Mouse (Mus musculus): Measurements from ENCODE around the gene Fbxo36. TPM values are rescaled to one million over a fixed set of nuclear protein-coding genes. Genes with fewer than 3 reads are reported as not detected.

Fbxo36 gene
- total and polyA plus RNA-seq, 2 experiments from 2014 or later: 3.1 to 11.8 TPM

DNA sequence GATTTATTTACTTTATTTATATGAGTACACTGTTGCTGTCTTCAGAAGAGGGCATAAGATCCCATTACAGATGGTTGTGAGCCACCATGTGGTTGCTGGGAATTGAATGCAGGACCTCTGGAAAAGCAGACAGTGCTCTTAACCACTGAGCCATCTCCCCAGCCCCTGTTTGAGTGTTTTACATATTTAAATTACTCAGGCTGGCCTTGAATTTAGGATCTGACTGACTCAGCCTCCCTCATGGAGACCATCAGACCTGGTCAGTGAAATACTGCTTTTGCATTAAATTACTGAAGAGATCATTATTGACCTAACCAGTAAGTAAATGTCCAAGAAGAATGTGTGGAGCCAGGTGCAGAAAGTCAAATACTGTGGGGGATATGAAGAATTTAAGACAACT is 28.7 kb downstream of the Fbxo36 start:
- TF ChIP-seq CTCF (IDR thresholded peaks at IDR 0.05; ENCODE audit: low read depth): no peak
- no peak overlapping the region for H3K4me3 ChIP-seq (ENCODE audit: low read depth, low read length)
- no peaks in the 10 kb centered on the region for H3K36me3 ChIP-seq (ENCODE audit: insufficient read depth)
- no peaks in the 10 kb centered on the region for H3K27me3 ChIP-seq (ENCODE audit: insufficient read depth, low read length)
- ATAC-seq (no peak), DNase-seq (no peak)
- no peaks in the 10 kb centered on the region for H3K9me3 ChIP-seq (ENCODE audit: low read length)
- H3K9ac ChIP-seq: no peak overlapping the region
- no peaks in the 10 kb centered on the region for H3K4me1 ChIP-seq (ENCODE audit: insufficient read depth)
- H3K4me2 ChIP-seq (ENCODE audit: low read depth): no peak overlapping the region
- no peak overlapping the region for H3K27ac ChIP-seq (ENCODE audit: low read depth, low read length)

DNA sequence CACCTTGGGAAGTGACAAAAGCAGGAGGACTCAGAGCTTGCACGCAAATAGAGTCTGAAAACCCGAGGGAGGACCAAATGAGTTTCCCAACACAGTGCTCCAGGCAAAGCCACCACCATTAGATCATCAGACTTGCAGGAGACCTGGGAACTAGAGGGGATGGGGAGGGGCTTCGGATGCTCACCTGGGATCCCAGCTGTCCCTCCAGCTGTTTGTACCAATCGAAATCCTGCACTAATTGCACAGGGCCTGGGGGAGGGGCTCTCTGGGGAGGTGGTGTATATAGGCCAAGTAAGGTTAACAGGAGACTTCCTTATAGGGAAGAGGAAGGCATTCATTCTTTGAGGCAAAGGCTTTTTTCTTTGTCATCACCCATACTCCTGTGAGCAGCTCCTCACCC is 29.2 kb downstream of the Fbxo36 start:
- no peak overlapping the region for H3K4me3 ChIP-seq (ENCODE audit: low read depth, low read length)
- no peak overlapping the region for H3K27ac ChIP-seq (ENCODE audit: low read depth, low read length)
- no peak overlapping the region for H3K9ac ChIP-seq
- H3K4me2 ChIP-seq (ENCODE audit: low read depth): no peak overlapping the region
- H3K4me1 ChIP-seq (ENCODE audit: insufficient read depth): no peaks in the 10 kb centered on the region
- no peak for ATAC-seq
- TF ChIP-seq CTCF (IDR thresholded peaks at IDR 0.05; ENCODE audit: low read depth): no peak
- WGBS: 73% methylated on average over 4 of the region's 4 CpGs
- H3K36me3 ChIP-seq (ENCODE audit: insufficient read depth): no peaks in the 10 kb centered on the region
- no peak for DNase-seq
- no peaks in the 10 kb centered on the region for H3K9me3 ChIP-seq (ENCODE audit: low read length)
- H3K27me3 ChIP-seq (ENCODE audit: insufficient read depth, low read length): no peaks in the 10 kb centered on the region

DNA sequence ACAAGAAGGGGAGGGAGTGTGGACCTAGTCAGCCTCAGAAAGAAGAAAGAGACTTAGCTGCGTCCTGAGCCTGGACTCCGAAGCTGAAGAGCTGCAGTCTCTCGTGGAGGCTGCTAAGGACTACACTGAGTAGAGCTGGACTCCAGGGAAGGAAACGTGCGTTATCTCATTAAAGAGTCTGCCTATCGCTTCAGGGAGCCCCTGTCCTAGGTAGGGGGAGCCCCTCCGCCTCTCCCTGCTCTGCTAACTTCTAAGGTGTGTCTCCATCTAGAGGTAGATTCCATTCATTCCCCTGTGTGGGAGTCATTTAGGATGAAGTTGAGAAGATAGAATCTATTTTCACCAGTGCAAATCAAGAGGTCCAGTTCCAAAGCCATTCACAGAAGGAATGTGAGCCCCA is 29.9 kb downstream of the Fbxo36 start:
- no peaks in the 10 kb centered on the region for H3K27me3 ChIP-seq (ENCODE audit: insufficient read depth, low read length)
- H3K36me3 ChIP-seq (ENCODE audit: insufficient read depth): no peaks in the 10 kb centered on the region
- no peak overlapping the region for H3K9ac ChIP-seq
- ATAC-seq (no peak), DNase-seq (no peak)
- H3K27ac ChIP-seq (ENCODE audit: low read depth, low read length): no peak overlapping the region
- no peak overlapping the region for H3K4me2 ChIP-seq (ENCODE audit: low read depth)
- H3K4me1 ChIP-seq (ENCODE audit: insufficient read depth): no peaks in the 10 kb centered on the region
- no peak for TF ChIP-seq CTCF (IDR thresholded peaks at IDR 0.05; ENCODE audit: low read depth)
- WGBS: 49% methylated on average over 7 of the region's 7 CpGs
- H3K4me3 ChIP-seq (ENCODE audit: low read depth, low read length): no peak overlapping the region
- H3K9me3 ChIP-seq (ENCODE audit: low read length): no peaks in the 10 kb centered on the region

DNA sequence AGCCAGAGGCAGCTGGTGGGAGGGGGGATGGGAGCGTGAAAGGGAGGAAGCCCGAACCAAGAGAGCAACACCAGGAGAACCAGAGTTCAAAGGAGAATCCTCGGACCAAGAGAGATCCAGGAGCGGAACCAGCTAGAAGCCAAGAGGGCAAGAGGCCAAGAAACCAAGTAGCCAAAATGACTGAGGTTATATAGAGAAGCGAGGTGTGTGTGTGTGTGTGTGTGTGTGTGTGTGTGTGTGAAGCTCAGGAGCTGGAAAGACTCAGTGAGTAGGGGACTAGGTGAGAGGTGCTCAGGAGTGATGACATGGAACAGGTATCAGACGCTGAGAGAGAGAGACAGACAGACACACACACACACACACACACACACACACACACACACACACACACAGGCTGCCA is 31.5 kb downstream of the Fbxo36 start:
- Histone ChIP-seq H3K4me1 (ENCODE audit: insufficient read depth) (no peaks in the 10 kb centered on the region), H3K4me3 (ENCODE audit: low read depth, low read length) (no peak overlapping the region), H3K27ac (ENCODE audit: low read depth, low read length) (no peak overlapping the region), H3K27me3 (ENCODE audit: insufficient read depth, low read length) (no peaks in the 10 kb centered on the region), H3K9me3 (ENCODE audit: low read length) (no peaks in the 10 kb centered on the region), H3K36me3 (ENCODE audit: insufficient read depth) (no peaks in the 10 kb centered on the region), H3K4me2 (ENCODE audit: low read depth) (no peak overlapping the region), H3K9ac (no peak overlapping the region)
- no peak for ATAC-seq
- no peak for TF ChIP-seq CTCF (IDR thresholded peaks at IDR 0.05; ENCODE audit: low read depth)
- DNase-seq: no peak
- WGBS: 76% methylated on average over 6 of the region's 6 CpGs

DNA sequence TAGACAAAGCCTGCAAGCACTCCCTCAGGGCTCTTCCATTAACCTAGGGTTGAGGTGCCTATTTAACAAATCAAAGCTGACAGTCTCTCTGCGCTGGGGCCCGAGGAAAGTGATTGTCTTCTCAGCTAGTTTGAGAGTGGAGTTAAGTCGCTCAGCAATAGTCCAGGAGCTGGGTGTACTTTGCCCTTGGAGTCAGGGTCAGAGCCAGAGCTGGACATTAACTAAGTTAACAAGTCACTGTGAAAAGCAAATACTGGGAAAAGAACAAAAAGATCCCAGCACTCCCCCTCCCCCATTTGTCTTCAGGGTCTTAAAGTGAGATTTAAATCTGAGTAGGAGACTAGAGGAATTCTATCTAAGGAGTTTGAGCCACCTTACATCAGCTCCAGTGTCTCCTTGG is 32.5 kb downstream of the Fbxo36 start:
- ATAC-seq (no peak), DNase-seq (no peak)
- Histone ChIP-seq H3K4me1 (ENCODE audit: insufficient read depth) (no peaks in the 10 kb centered on the region), H3K27ac (ENCODE audit: low read depth, low read length) (no peak overlapping the region), H3K36me3 (ENCODE audit: insufficient read depth) (no peaks in the 10 kb centered on the region), H3K9ac (no peak overlapping the region), H3K4me2 (ENCODE audit: low read depth) (no peak overlapping the region), H3K27me3 (ENCODE audit: insufficient read depth, low read length) (no peaks in the 10 kb centered on the region), H3K4me3 (ENCODE audit: low read depth, low read length) (no peak overlapping the region), H3K9me3 (ENCODE audit: low read length) (no peaks in the 10 kb centered on the region)
- 24% methylated on average over 3 of the region's 3 CpGs for WGBS
- no peak for TF ChIP-seq CTCF (IDR thresholded peaks at IDR 0.05; ENCODE audit: low read depth)

DNA sequence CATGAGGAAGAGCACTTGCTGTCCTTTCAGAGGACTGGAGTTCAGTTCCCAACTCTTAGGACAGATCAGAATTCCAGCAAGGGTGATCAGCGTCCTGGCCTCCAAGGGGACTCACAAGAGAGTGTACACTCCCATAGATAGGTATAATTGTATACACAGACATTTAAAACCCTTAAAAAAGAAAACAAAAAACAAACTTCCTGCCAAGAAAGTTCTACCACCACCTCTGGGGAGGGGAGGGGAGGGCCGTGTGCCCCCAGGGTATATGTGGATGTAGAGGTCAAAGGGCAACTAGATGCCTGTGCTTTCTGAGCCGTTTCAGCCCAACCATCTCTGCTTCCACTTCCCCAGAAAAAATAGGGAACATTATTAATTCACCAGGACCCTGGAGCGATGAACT is 33.3 kb downstream of the Fbxo36 start:
- Histone ChIP-seq H3K4me1 (ENCODE audit: insufficient read depth) (no peaks in the 10 kb centered on the region), H3K27ac (ENCODE audit: low read depth, low read length) (no peak overlapping the region), H3K36me3 (ENCODE audit: insufficient read depth) (no peaks in the 10 kb centered on the region), H3K9me3 (ENCODE audit: low read length) (no peaks in the 10 kb centered on the region), H3K4me3 (ENCODE audit: low read depth, low read length) (no peak overlapping the region), H3K27me3 (ENCODE audit: insufficient read depth, low read length) (no peaks in the 10 kb centered on the region), H3K9ac (no peak overlapping the region), H3K4me2 (ENCODE audit: low read depth) (no peak overlapping the region)
- no peak for DNase-seq
- no peak for ATAC-seq
- WGBS: 70% methylated on average over 4 of the region's 4 CpGs
- TF ChIP-seq CTCF (IDR thresholded peaks at IDR 0.05; ENCODE audit: low read depth): no peak

DNA sequence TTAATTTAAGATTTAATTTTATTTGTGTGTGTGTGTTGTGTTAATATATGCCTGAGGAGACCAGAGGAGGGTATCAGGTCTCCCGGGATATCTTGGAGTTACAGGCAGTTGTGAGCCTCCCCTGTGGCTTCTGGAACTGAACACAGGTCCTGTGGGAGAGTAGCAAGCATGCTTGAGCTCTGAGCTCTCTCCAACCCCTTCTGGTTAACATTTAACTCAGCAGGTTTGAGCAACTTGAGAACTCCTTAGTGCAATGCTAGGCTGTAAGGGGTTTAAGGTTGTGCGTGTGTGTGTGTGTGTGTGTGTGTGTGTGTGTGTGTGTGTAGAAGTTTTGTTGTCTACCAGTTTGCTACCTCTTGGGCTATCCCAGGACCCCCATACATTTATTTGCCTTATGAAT is 37.9 kb downstream of the Fbxo36 start:
- Histone ChIP-seq H3K27ac (ENCODE audit: low read depth, low read length) (no peak overlapping the region), H3K9ac (no peak overlapping the region), H3K4me2 (ENCODE audit: low read depth) (no peak overlapping the region), H3K4me3 (ENCODE audit: low read depth, low read length) (no peak overlapping the region), H3K4me1 (ENCODE audit: insufficient read depth) (no peaks in the 10 kb centered on the region), H3K27me3 (ENCODE audit: insufficient read depth, low read length) (no peaks in the 10 kb centered on the region), H3K9me3 (ENCODE audit: low read length) (no peaks in the 10 kb centered on the region), H3K36me3 (ENCODE audit: insufficient read depth) (no peaks in the 10 kb centered on the region)
- WGBS: 94% methylated on average over 2 of the region's 2 CpGs
- DNase-seq: no peak
- TF ChIP-seq CTCF (IDR thresholded peaks at IDR 0.05; ENCODE audit: low read depth): no peak
- no peak for ATAC-seq

DNA sequence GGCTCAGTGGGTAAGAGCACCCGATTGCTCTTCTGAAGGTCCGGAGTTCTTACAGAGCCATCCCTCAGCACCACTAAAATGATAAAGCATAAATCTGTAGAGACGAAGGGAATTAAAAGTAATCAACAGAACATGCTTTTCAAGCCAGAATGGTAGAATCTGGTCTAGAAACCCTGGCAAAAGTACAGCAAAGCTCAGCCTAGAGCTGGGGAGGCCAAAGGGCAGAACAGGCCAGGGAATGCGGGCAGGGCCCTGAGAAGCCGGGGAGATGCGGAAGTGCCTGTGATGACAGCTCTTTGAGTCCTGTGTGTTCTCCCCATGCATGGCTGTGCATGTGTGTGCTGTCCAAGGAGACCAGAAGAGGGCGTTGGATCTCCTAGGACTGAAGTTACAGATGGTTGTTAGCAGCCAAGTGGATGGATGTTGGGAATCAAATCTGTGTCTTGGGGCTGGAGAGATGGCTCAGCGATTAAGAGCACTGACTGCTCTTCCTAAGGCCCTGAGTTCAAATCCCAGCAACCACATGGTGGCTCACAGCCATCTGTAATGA is 40.0 kb downstream of the Fbxo36 start:
- DNase-seq: no peak

More for the DNA sequence above, 40.0 kb downstream of the Fbxo36 start:
- H3K27me3 ChIP-seq (ENCODE audit: insufficient read depth, low read length): no peaks in the 10 kb centered on the region
- H3K4me3 ChIP-seq (ENCODE audit: low read depth, low read length): no peak overlapping the region
- TF ChIP-seq CTCF (IDR thresholded peaks at IDR 0.05; ENCODE audit: low read depth): no peak
- no peak for ATAC-seq
- no peak overlapping the region for H3K4me2 ChIP-seq (ENCODE audit: low read depth)
- H3K4me1 ChIP-seq (ENCODE audit: insufficient read depth): no peaks in the 10 kb centered on the region
- H3K9ac ChIP-seq: no peak overlapping the region
- WGBS: 94% methylated on average over 8 of the region's 8 CpGs
- H3K27ac ChIP-seq (ENCODE audit: low read depth, low read length): no peak overlapping the region
- H3K36me3 ChIP-seq (ENCODE audit: insufficient read depth): no peaks in the 10 kb centered on the region
- H3K9me3 ChIP-seq (ENCODE audit: low read length): no peaks in the 10 kb centered on the region
